8 mouse cellular contexts compared by ENCODE assay signal in genomic region chr12:85475232-85475919, GRCm38 (mm10). TPM values are rescaled to one million over a fixed set of nuclear protein-coding genes. Genes with fewer than 3 reads are reported as not detected.
DNase-seq lines count a peak whose midpoint lies in the region; ATAC-seq and TF ChIP-seq lines count a peak whose summit lies in the region.

No protein-coding gene starts in this region.

- DNase-seq in left cerebral cortex, adult 2 months (ENCODE audit: extremely low spot score in 1 of 2, low spot score in 2 of 2), result no peak
- DNase-seq in left cerebral cortex, postnatal 36 days (ENCODE audit: low spot score in 2 of 2), result no peak
- DNase-seq in thymus, postnatal 4 days, result no peak
- DNase-seq in frontal cortex, postnatal 10 days (ENCODE audit: low spot score in 2 of 2), result no peak
- DNase-seq in urinary bladder, adult 18-20 months (ENCODE audit: low spot score in 2 of 2), result no peak

- no peak for ATAC-seq in embryonic facial prominence, embryonic 12.5 days (ENCODE audit: insufficient number of reproducible peaks, insufficient read depth, low FRiP score, low TSS enrichment)
- ATAC-seq in intestine, embryonic 15.5 days, result no peak
- ATAC-seq in neural tube, embryonic 13.5 days (ENCODE audit: low read depth), result no peak

- H3K4me3 ChIP-seq in left cerebral cortex, adult 2 months, result peak overlapping the region; percentile 60
- H3K4me3 ChIP-seq in embryonic facial prominence, embryonic 12.5 days, result peak overlapping the region; percentile 58
- H3K4me3 ChIP-seq in intestine, embryonic 15.5 days (replicated peaks), result peak overlapping the region; percentile 58
- peak overlapping the region; percentile 52 for H3K4me3 ChIP-seq in neural tube, embryonic 13.5 days

- peak overlapping the region; percentile 46; the same call in 1 of the 2 replicates for H3K9ac ChIP-seq in embryonic facial prominence, embryonic 12.5 days
- peak overlapping the region; percentile 52; the same call in 1 of the 2 replicates for H3K9ac ChIP-seq in intestine, embryonic 15.5 days
- peak overlapping the region; percentile 68 for H3K9ac ChIP-seq in neural tube, embryonic 13.5 days

- peaks cover 24% of the 10 kb centered on the region; the same call in 1 of the 2 replicates for H3K4me1 ChIP-seq in embryonic facial prominence, embryonic 12.5 days
- H3K4me1 ChIP-seq in intestine, embryonic 15.5 days (replicated peaks), result peaks cover 32% of the 10 kb centered on the region
- peaks cover 45% of the 10 kb centered on the region for H3K4me1 ChIP-seq in neural tube, embryonic 13.5 days (replicated peaks)

- WGBS in embryonic facial prominence, embryonic 12.5 days, result 8% methylated on average over 15 of the region's 16 CpGs
- 21% methylated on average over 14 of the region's 16 CpGs for WGBS in intestine, embryonic 15.5 days
- 8% methylated on average over 16 of the region's 16 CpGs for WGBS in neural tube, embryonic 13.5 days

- H3K9me3 ChIP-seq in embryonic facial prominence, embryonic 12.5 days, result no peaks in the 10 kb centered on the region
- H3K9me3 ChIP-seq in intestine, embryonic 15.5 days, result no peaks in the 10 kb centered on the region
- no peaks in the 10 kb centered on the region for H3K9me3 ChIP-seq in neural tube, embryonic 13.5 days

- H3K36me3 ChIP-seq in embryonic facial prominence, embryonic 12.5 days, result no peaks in the 10 kb centered on the region
- H3K36me3 ChIP-seq in intestine, embryonic 15.5 days, result no peaks in the 10 kb centered on the region
- no peaks in the 10 kb centered on the region for H3K36me3 ChIP-seq in neural tube, embryonic 13.5 days

- TF ChIP-seq CTCF in left cerebral cortex, adult 2 months (IDR thresholded peaks at IDR 0.05), result no peak

- no peak overlapping the region for H3K27ac ChIP-seq in left cerebral cortex, adult 2 months
- H3K27ac ChIP-seq in embryonic facial prominence, embryonic 12.5 days, result no peak overlapping the region
- H3K27ac ChIP-seq in intestine, embryonic 15.5 days, result no peak overlapping the region
- H3K27ac ChIP-seq in neural tube, embryonic 13.5 days (replicated peaks), result no peak overlapping the region

- peaks cover 29% of the 10 kb centered on the region for H3K27me3 ChIP-seq in embryonic facial prominence, embryonic 12.5 days
- H3K27me3 ChIP-seq in intestine, embryonic 15.5 days (replicated peaks), result peaks cover 9% of the 10 kb centered on the region
- peaks cover 37% of the 10 kb centered on the region for H3K27me3 ChIP-seq in neural tube, embryonic 13.5 days

- intact Hi-C loops in left cerebral cortex, adult 2 months (cut with DNase I), result loop anchor here (2.0 kb wide), 1 partner anchor 39 kb away; no protein-coding TSS in a partner anchor
- intact Hi-C loops in left cerebral cortex, postnatal 36 days (cut with DNase I), result no loop called here

- peak overlapping the region; percentile 100 for H3K4me2 ChIP-seq in embryonic facial prominence, embryonic 12.5 days (replicated peaks)
- H3K4me2 ChIP-seq in intestine, embryonic 15.5 days (replicated peaks), result peak overlapping the region; percentile 99
- peak overlapping the region; percentile 99 for H3K4me2 ChIP-seq in neural tube, embryonic 13.5 days

RNA-seq across cellular contexts. Expression of gene Fos, which starts 1.7 kb away (rescaled TPM):
- 10 to 100 TPM; 56.9 to 88.9 TPM for total RNA-seq in left cerebral cortex, adult 2 months (2021)
- 10 to 100 TPM; 21.9 to 74.3 TPM for total RNA-seq in left cerebral cortex, postnatal 36 days (2021)
- polyA plus RNA-seq in embryonic facial prominence, embryonic 12.5 days (2016; fragmentation: Nextera tagmentation; extraction: Ambion mirVana), result 2.3 and 3.5 TPM in 2 replicates
- polyA plus RNA-seq in intestine, embryonic 15.5 days (2015; fragmentation: Nextera tagmentation; extraction: Ambion mirVana), result 4.9 and 5.3 TPM in 2 replicates
- polyA plus RNA-seq in neural tube, embryonic 13.5 days (2015; fragmentation: Nextera tagmentation; extraction: Ambion mirVana), result 1.9 and 2.8 TPM in 2 replicates
